Mouse (Mus musculus): ENCODE data around the gene Gm20388. TPM values are rescaled to one million over a fixed set of nuclear protein-coding genes. Genes with fewer than 3 reads are reported as not detected.

Gene Gm20388
- polyA plus RNA-seq, 1 experiment, result 49.7 TPM

GRCm38 (mm10) chr8:124379289-124379688 is 4468.6 kb downstream of the Gm20388 start:
- Histone ChIP-seq H3K27ac (ENCODE audit: insufficient read depth, low read depth, low read length) (no peak overlapping the region), H3K4me3 (ENCODE audit: insufficient read depth, low read depth, low read length) (no peak overlapping the region), H3K36me3 (ENCODE audit: control insufficient read depth, insufficient read depth, low read length) (no peaks in the 10 kb centered on the region), H3K27me3 (replicated peaks; ENCODE audit: control insufficient read depth, insufficient read depth, low read length) (no peaks in the 10 kb centered on the region), H3K4me1 (ENCODE audit: control insufficient read depth, insufficient read depth, low read length) (no peaks in the 10 kb centered on the region)
- 66% methylated on average over 6 of the region's 6 CpGs for WGBS
- TF ChIP-seq CTCF (conservative IDR thresholded peaks at IDR 0.05; ENCODE audit: insufficient read depth, insufficient read length, low read depth, low read length) (no peak), POLR2A (IDR thresholded peaks at IDR 0.05; ENCODE audit: low read depth, low read length) (no peak)
- DNase-seq, result no peak

GRCm38 (mm10) chr8:124382235-124382634 is 4471.6 kb downstream of the Gm20388 start:
- WGBS, result 66% methylated on average over 10 of the region's 10 CpGs

GRCm38 (mm10) chr8:124384336-124384735 is 4473.7 kb downstream of the Gm20388 start:
- H3K27me3 ChIP-seq (replicated peaks; ENCODE audit: control insufficient read depth, insufficient read depth, low read length), result no peaks in the 10 kb centered on the region
- no peak for DNase-seq
- TF ChIP-seq CTCF (conservative IDR thresholded peaks at IDR 0.05; ENCODE audit: insufficient read depth, insufficient read length, low read depth, low read length), result no peak
- TF ChIP-seq POLR2A (IDR thresholded peaks at IDR 0.05; ENCODE audit: low read depth, low read length), result no peak
- H3K4me3 ChIP-seq (ENCODE audit: insufficient read depth, low read depth, low read length), result no peak overlapping the region
- 92% methylated on average over 19 of the region's 19 CpGs for WGBS
- H3K4me1 ChIP-seq (ENCODE audit: control insufficient read depth, insufficient read depth, low read length), result no peaks in the 10 kb centered on the region
- H3K36me3 ChIP-seq (ENCODE audit: control insufficient read depth, insufficient read depth, low read length), result no peaks in the 10 kb centered on the region
- no peak overlapping the region for H3K27ac ChIP-seq (ENCODE audit: insufficient read depth, low read depth, low read length)

More at GRCm38 (mm10) chr8:124382235-124382634, 4471.6 kb downstream of the Gm20388 start:
- no peak for DNase-seq
- no peak overlapping the region for H3K4me3 ChIP-seq (ENCODE audit: insufficient read depth, low read depth, low read length)
- no peak for TF ChIP-seq POLR2A (IDR thresholded peaks at IDR 0.05; ENCODE audit: low read depth, low read length)
- no peak for TF ChIP-seq CTCF (conservative IDR thresholded peaks at IDR 0.05; ENCODE audit: insufficient read depth, insufficient read length, low read depth, low read length)
- no peaks in the 10 kb centered on the region for H3K27me3 ChIP-seq (replicated peaks; ENCODE audit: control insufficient read depth, insufficient read depth, low read length)
- no peak overlapping the region for H3K27ac ChIP-seq (ENCODE audit: insufficient read depth, low read depth, low read length)
- no peaks in the 10 kb centered on the region for H3K4me1 ChIP-seq (ENCODE audit: control insufficient read depth, insufficient read depth, low read length)
- H3K36me3 ChIP-seq (ENCODE audit: control insufficient read depth, insufficient read depth, low read length), result no peaks in the 10 kb centered on the region

GRCm38 (mm10) chr8:124386225-124386899 is 4475.7 kb downstream of the Gm20388 start:
- H3K27me3 ChIP-seq (replicated peaks; ENCODE audit: control insufficient read depth, insufficient read depth, low read length), result no peaks in the 10 kb centered on the region
- no peak overlapping the region for H3K27ac ChIP-seq (ENCODE audit: insufficient read depth, low read depth, low read length)
- no peak overlapping the region for H3K4me3 ChIP-seq (ENCODE audit: insufficient read depth, low read depth, low read length)
- no peaks in the 10 kb centered on the region for H3K36me3 ChIP-seq (ENCODE audit: control insufficient read depth, insufficient read depth, low read length)
- no peak for DNase-seq
- H3K4me1 ChIP-seq (ENCODE audit: control insufficient read depth, insufficient read depth, low read length), result no peaks in the 10 kb centered on the region
- 73% methylated on average over 23 of the region's 23 CpGs for WGBS
- TF ChIP-seq POLR2A (IDR thresholded peaks at IDR 0.05; ENCODE audit: low read depth, low read length), result no peak
- TF ChIP-seq CTCF (conservative IDR thresholded peaks at IDR 0.05; ENCODE audit: insufficient read depth, insufficient read length, low read depth, low read length), result no peak

GRCm38 (mm10) chr8:124389495-124389894 is 4478.9 kb downstream of the Gm20388 start:
- H3K27me3 ChIP-seq (replicated peaks; ENCODE audit: control insufficient read depth, insufficient read depth, low read length), result no peaks in the 10 kb centered on the region
- no peak for DNase-seq
- H3K27ac ChIP-seq (ENCODE audit: insufficient read depth, low read depth, low read length), result no peak overlapping the region
- TF ChIP-seq POLR2A (IDR thresholded peaks at IDR 0.05; ENCODE audit: low read depth, low read length) (no peak), CTCF (conservative IDR thresholded peaks at IDR 0.05; ENCODE audit: insufficient read depth, insufficient read length, low read depth, low read length) (no peak)
- no peak overlapping the region for H3K4me3 ChIP-seq (ENCODE audit: insufficient read depth, low read depth, low read length)
- WGBS, result 85% methylated on average over 11 of the region's 11 CpGs
- H3K4me1 ChIP-seq (ENCODE audit: control insufficient read depth, insufficient read depth, low read length), result no peaks in the 10 kb centered on the region
- no peaks in the 10 kb centered on the region for H3K36me3 ChIP-seq (ENCODE audit: control insufficient read depth, insufficient read depth, low read length)

GRCm38 (mm10) chr8:124391191-124391590 is 4480.6 kb downstream of the Gm20388 start:
- H3K27ac ChIP-seq (ENCODE audit: insufficient read depth, low read depth, low read length), result no peak overlapping the region
- no peaks in the 10 kb centered on the region for H3K4me1 ChIP-seq (ENCODE audit: control insufficient read depth, insufficient read depth, low read length)
- H3K4me3 ChIP-seq (ENCODE audit: insufficient read depth, low read depth, low read length), result no peak overlapping the region
- no peaks in the 10 kb centered on the region for H3K36me3 ChIP-seq (ENCODE audit: control insufficient read depth, insufficient read depth, low read length)
- TF ChIP-seq POLR2A (IDR thresholded peaks at IDR 0.05; ENCODE audit: low read depth, low read length) (no peak), CTCF (conservative IDR thresholded peaks at IDR 0.05; ENCODE audit: insufficient read depth, insufficient read length, low read depth, low read length) (no peak)
- DNase-seq, result no peak
- H3K27me3 ChIP-seq (replicated peaks; ENCODE audit: control insufficient read depth, insufficient read depth, low read length), result no peaks in the 10 kb centered on the region
- WGBS, result 73% methylated on average over 7 of the region's 7 CpGs

- H3K4me1 ChIP-seq (ENCODE audit: control insufficient read depth, insufficient read depth, low read length), result no peaks in the 10 kb centered on the region
- TF ChIP-seq CTCF (conservative IDR thresholded peaks at IDR 0.05; ENCODE audit: insufficient read depth, insufficient read length, low read depth, low read length), result no peak
- no peak for TF ChIP-seq POLR2A (IDR thresholded peaks at IDR 0.05; ENCODE audit: low read depth, low read length)
- no peak overlapping the region for H3K27ac ChIP-seq (ENCODE audit: insufficient read depth, low read depth, low read length)
- no peak for DNase-seq
- H3K27me3 ChIP-seq (replicated peaks; ENCODE audit: control insufficient read depth, insufficient read depth, low read length), result no peaks in the 10 kb centered on the region
- WGBS, result 56% methylated on average over 10 of the region's 10 CpGs
- no peak overlapping the region for H3K4me3 ChIP-seq (ENCODE audit: insufficient read depth, low read depth, low read length)
- no peaks in the 10 kb centered on the region for H3K36me3 ChIP-seq (ENCODE audit: control insufficient read depth, insufficient read depth, low read length)
Measured at GRCm38 (mm10) chr8:124392271-124393012, 4481.8 kb downstream of the Gm20388 start.

Measured in kidney, adult 2 months (tissue).